Mouse (Mus musculus) retina, embryonic 14.5 days (tissue): ENCODE data around the gene Hdac8.

Source experiments
- DNase-seq: peaks from one replicate; pipeline ENCODE4 v3.0.0-alpha.2; 2015; ENCODE audit warnings: low spot score

The Hdac8 gene

DNA sequence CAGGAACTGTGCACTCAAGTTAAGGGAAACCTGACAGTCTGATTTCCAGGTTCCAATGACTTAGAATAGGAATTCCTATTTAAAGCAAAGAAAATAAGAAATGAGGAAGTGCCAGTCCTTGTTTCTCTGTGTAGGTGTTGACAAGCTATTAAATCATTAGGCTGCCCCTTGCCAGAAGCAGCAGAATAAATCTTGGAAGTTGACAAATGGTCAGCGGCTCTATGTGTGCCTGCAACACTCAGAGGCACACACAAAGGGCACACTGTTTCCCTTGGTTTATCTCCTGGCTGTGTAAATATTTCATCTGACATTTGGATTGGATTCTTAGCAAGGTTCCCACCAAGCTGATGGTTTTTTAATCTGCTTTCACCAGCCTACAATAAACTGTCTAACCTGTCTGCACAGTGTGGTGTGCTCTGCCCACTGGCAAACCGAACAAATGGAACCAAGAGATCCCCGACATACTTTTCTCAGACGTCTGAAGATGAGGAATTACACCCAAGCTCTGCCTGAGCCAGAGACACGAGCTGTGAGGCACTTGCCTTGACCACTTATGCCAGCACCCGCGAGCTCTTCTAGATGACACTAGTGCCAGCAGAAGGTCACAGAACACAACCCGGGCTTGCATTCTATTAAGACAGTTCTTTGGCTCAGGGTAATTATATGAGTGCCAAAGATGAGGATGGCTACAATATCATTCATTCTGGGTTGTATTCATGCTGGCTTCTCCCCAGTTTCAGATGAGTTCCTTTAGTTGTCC is 165.6 kb downstream of the Hdac8 start:
- no peak for DNase-seq

DNA sequence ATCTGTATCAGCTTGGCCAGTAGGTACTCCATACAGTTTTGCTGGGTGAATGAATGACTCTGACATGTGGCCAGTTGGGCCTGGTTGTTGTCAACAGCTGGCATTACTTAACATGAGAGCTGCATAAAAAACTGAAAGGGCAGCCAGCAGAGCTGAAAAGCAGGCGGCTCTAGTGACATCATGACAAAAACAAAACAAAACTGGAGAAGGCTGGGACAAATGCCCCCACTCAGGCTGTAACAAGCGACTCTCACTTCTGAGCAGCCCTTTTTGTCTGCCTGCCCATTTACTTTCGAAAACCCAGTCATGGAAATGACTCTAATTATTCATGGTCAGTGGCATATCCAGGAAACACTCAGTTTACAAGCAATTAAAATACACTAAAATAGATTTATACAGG is 185.5 kb downstream of the Hdac8 start:
- DNase-seq = no peak

DNA sequence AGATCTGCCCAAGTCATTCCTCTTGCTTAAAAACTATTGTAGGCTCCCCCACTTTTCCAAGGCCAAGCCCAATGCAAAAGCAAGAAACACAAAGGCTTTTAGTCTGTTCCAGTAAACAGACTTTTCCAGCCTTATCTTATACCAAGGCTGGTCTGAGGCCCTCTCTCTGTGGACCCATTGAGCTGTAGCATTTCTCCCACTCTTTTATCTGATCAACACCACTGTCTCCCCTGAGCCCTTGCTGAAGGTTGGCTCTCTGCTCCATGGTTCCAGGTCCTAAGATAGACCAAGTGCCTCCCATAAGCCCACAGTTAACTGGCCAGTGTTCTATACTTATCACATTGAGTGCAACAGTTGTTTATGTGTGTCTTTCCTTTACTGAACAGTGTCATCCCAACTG is 185.9 kb downstream of the Hdac8 start:
- no peak for DNase-seq

DNA sequence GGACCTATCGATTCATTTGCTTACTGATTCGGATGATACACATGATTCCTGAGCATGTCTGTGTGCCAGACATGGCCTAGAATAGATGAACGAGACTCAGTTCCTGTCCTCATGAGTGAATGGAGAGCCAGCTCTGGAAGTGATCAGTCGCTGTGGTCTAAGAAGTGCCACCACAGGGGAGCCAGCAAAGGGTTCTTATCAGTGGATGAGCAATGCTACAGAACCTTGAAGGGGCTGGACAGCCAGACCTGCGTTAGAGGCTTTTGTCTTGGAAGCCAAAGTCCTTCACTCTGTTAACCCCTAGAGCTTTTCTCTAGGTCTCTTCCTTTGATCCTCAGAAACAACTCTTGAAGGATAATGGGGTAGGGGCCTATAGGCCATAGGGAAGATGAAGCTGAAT is 186.4 kb downstream of the Hdac8 start:
- DNase-seq = no peak

DNA sequence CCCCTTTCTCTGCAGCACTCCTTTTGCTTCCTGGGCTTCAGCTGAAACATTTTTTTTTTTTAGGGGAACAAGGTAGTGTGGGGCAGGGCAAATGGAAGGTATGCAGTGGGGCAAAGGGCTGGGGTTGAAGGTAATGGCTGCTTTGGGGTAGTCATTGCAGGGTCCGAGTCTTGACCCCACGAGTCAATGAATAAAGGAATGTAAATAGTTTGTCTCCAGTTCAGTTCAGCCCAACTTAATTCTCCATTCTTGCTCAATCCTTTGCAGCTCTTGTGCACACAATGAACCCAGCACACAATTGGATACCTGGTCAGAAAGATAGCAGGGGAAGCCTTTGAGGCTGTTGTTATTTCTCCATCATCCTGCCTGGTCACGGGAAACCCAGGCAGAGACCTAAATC is 194.0 kb downstream of the Hdac8 start:
- DNase-seq = no peak

DNA sequence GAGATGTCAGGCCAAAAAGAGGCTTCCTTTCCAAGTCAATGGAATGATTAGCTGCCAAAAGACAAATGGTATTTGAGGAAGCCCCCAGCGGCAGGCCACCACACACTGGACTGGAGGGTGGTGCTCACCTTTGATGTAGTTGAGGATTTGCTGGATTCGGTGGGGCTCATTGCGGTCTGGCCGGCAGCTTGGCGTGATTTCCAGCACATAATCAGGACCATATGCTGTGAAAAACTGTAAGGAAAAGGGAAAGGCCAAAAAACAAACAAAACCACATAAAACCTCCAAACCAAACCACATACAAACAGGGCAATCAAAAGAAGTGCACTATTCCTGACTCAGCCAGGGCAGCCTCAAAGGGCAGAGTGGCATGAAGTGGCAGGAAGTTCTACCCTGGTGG is 197.6 kb downstream of the Hdac8 start:
- DNase-seq = no peak

DNA sequence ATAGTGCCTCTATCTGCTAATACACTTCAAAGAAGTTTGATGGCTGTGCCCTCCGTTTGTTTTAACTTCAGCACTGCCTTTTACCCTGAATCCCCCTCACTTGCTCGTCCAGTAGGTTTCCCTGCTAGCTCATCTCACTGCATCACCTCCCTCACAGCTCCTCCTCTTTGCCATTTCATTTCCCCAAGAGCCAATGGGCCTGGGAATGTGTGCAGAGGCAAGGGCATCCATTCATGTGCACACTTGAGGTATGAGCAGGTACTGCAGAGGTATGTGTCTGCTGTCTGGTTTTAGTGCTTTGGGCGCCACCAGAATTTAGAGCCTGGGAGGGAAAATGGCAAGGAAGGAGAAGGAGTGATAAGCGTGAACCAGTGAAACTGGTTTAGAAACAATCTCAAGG is 199.4 kb downstream of the Hdac8 start:
- DNase-seq = no peak

DNA sequence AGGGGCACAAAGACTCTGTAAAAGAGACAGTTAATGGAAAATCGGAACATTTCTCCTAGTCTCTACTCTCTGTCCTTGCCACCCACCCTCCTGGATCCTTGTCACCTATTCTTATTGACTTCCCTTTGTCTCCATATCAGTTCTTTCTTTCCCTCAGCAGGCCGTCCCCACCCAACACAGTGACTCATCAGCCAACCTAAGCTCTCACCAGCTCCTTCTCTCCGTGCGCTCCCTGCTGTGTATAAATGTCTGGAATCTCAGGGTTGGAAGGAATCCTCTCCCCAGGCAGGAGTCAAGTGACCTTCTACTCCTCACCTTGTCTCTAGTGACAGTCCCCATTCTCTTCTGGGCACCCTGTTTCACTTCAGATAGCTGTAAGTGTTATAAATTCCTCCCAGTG is 200.2 kb downstream of the Hdac8 start:
- DNase-seq = no peak

DNA sequence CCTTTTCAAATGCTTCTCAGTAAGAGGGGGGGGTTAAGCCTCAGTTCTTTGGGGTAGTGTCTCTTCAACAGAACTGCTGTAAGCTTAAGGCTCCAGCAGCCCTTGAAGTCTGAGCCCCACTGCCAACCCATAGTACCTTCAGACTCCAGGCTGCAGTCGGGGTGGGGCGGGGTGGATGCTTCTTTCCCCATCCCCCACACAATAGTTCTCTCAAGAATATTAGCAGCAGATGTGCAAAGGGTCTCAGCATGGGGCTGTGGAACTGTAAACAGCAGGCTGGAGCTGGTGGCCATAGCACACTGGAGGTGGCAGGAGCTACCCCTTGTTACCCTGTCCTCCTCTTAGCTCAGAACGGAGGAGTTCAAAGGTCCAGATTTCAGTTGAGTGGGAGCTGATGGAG is 202.7 kb downstream of the Hdac8 start:
- DNase-seq = no peak

DNA sequence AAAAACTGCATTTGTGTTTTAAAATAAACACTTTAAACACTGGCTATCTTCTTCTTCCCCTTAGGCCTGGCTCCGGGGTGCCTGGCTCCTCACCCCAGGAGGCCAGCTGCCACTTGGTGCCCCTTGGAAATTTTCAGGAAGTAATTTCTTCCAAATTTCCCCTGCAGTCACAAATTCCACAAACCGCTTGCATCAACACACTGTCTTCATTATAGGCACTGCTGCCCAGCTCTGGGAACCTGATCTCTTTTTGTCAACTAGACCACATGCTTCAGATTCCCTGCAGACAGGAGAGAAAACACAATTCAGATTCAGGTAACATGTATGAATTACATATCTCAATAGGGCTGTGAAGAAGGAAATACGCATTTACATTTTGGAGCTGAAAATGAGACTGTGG is 220.3 kb downstream of the Hdac8 start:
- DNase-seq = no peak

DNA sequence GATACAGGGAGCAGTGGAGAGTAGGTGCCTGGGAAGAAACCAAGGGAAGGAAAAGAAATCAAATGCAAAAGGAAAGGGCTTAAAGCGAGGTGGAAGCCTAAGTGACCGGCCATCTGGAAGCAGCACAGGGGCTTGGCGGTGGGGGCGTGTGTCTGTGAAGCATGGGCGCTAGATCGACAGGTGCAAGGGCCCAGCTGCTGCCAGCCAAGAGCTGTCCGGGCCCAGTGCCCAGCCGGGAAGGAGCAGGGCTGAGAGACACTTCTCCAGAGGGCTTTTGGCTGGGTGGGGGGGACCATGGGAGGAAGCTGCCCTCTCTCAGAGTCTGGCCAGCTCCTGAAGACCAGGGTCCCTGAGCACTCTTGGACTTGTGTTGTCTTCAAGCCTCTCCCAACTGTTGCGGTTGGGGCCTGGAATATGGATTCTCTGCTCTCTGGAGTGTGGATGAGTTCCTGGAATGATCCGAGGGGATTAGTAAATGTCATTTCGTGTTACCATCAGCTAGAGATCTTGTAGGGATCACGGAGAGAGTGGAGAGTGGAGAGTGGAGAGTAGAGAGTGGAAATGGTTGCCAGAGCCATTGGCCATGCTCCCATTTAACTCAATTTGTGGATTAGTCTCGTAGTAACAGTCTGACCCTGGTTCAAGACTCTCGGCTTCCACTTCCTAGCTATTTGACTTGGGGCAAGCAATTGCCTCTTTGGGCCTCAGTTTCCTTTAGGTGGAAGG is 242.4 kb downstream of the Hdac8 start:
- DNase-seq = no peak

DNA sequence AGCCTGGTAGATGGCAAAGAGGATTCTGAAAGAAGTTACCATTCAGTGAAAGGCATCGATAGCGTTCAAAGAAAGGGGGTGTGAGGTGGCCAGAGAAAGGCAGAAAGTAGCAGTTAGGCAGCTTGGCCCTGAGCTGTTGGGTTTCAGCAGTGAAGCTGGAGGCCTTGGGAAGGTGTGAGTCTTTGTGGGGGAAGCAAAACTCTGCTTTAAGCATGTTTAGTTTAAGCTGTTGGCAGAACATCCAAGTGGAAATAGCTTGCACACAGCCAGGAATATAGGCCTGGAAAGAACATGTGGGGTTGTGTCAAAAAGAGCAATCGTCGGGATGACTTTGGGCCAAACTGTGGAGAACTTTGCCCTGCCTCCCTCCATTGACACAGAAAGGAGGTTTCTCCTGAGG is 245.4 kb downstream of the Hdac8 start:
- no peak for DNase-seq

DNA sequence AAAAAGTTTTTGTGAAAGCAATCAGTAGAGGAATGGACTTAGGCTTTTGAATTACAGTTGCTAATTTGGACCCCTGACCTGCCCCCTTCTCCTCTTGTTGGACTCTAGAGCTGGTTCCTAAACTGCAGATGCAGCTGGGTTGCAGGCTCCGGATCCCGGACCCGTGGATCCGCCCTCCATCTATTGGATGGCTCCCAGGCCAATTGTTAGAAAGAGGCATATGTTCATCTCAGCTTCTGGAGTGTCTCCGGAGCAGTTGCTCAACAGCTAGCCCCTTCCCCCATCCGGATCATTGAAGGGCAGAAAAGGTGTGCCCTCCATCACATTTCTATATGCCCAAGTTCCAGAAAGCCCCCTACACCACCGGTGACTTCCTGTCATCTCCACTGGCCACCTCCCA is 251.3 kb downstream of the Hdac8 start:
- peak; percentile 63 for DNase-seq

DNA sequence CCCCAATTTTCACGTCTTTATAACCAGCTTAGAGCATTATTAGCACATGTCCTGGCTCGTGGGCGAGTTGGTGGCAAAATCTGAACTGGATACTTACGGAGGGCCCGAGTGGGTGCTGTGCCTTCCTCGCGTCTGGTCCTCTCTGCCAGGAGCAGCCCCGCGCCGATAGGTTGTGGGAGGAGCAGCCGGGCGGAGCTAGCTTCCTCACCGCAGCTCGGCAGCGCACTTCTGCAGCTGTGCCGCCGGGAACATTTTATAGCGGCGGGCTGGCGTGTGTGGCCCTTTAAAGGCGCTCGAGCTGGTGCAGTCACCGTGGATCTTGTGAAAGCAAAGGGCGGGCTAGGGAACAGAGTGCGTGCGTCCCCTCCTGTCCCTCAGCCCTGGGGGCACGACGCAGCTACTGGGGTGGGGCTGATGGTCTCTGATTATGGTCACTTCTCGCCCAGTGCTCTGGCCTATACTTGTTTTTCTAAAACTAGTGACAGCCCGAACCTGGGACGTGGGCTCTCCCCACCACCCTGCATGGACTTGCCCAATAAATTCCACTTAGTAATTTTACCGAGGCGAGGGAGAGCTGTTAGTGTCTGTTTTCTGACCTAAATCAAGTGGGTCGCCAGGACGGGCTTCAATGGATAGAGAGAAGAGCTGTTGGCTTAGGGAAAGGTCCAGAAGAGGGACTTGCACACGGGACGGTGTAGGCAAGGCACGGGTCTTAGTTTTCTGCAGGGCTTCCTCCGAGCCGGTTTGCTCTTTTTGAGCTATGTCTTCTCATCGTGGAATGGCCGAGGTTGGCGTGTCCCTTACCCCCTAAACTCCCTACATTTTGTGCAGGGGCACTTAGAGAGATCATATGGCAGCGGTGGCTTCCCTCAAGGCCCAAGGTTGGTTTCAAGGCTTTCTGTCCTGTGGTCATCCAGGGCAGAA is 253.0 kb downstream of the Hdac8 start, which contains the start of gene Cited1:
Cited1 (minus strand) TSS at position 245 of the 924 bp plus-strand sequence.
- peak; percentile 78 for DNase-seq

DNA sequence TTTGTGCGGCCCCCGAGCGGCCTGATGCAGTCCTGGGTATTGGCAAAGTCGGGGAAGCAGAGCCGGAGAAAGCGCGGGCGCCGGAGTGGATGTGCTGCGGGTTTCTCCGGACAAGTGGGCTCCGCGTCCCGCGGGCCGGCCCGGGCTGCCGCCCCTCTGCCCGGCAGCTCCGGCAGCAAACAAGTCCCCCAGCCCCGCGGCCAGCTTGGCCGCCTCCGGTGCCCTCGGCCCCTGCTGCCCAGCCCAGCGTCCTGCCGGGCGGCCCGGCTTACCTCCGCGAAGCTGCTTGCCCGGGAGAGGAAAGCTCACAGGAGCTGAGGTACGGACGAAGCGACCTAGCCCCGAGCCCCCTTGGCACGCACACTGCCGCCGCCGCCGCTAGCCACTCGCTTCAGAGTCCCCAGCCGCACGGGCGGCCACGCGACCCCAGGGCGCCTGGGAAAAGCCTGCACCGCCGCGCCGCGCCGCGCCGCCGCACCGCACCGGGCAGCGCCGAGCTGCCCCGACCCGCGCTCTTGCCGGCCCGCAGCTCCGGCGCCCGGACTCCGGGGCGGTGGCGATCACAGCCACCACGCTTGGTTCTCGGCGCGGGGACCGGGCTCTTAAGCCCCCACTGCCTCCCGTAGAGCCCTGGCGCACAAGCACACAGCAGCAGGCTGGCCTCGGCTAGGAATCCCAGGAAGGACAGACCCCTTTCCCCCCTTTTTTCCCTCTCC is 253.8 kb downstream of the Hdac8 start:
- DNase-seq = peak; percentile 22

DNA sequence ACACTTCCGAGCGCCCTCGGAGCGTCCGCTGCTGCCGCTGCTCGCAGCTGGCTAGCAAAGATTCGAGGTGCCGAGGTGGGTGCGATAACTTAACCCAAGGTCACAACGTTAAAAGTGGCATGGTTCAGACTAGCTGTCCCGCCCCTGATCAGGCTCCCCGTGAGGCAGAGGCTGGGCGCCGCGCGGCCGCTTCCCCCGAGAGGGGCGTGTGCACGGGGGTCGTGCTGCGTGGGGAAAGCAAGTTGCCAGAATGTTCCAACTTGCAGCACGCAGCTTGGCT is 254.3 kb downstream of the Hdac8 start:
- no peak for DNase-seq

DNA sequence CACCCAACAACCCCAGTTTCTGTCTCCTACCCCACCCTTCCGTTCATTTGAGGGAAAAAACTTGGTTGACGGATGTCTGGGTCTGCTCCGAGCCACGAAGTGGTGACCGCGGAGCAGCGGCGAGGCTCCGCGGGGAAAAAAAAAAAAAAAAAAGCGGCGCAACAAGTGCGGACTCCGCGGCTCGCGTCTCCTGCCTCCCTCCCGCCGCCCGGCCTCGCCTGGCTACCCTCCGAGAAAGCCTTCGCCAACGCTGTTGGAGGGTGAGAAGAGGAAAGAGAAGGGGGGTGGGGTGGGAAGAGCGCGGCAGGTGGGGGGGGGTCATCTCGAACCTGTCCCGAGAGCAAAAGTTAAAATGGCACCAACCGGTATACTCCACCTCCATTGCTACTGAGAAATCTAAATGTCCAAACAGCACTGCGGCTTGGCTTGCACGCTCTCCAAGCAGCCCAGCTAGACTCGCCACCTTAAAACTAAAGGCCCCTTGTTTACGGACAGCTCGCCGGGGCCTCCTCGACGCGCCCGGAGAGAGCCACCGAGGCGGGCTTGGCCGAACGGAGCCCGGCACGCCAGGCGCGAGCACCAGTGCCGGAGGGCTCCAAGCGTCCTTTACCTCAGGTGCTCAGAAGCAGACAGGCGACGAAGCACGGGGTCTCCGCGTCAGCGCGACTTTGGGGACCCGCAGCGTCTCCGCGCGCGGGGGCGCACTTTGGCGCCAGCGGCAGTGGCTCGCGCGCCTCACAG is 254.8 kb downstream of the Hdac8 start:
- peak; percentile 31 for DNase-seq

DNA sequence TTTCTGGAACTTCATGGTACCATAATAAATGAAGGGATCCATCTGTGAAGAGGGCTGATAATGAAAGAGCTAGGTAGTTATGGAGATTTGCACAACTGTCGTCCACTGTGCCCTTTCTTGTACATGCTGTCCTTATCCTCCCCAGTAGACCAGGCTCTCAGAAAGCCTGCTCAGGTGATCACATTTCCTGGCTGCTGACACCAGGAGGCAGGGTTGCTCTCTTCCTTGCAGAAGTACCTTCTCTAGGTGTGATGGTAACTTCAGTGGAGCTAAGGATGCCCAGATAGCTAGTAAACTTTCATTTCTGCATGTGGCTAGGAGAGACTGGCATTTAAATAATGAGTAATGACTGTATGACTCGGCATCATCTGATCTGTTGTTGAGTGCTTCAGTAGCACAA is 260.8 kb downstream of the Hdac8 start:
- no peak for DNase-seq
